Mouse (Mus musculus) layer of hippocampus, adult 18-20 months (tissue): ENCODE measurements around the gene Ugt1a6b. TPM values are rescaled to one million over a fixed set of nuclear protein-coding genes. Genes with fewer than 3 reads are reported as not detected.

Experiments used
- DNase-seq, 2 experiments: peaks; one replicate each; pipeline ENCODE4 v3.0.0; 2022; ENCODE audit warnings: low spot score in 2 of 2
- total RNA-seq, 2 experiments: library from RNA; stranded (reverse); gene quantifications; 2 replicates each; pipeline ENCODE4 v1.2.3; 2021

Ugt1a6b gene
- total RNA-seq, 2 experiments from 2014 or later = not detected

DNA sequence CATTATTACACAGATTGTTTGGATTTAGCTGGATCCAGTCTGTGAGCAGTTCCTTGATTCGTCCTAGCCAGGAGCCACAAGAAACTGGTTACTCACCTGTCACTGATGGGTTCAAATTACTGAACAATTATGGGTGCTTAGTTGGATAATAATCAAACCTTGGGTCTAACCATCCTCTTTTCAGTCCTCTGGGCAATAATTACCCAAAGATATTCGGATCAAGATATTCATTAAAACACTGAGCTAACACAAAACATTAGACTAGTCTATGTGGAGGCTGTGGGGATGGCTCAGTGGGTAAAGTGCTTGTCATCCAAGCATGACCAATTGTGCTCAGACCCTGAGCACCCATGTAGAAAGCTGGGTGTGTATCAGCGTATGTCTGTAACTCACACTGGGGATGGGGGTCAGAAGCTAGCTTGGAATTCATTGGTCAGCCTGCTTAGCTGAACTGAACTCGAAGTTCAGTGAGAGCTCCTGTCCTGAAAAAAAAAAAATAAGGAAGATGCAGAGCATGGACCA lies 132.9 kb downstream of the Ugt1a6b start:
- DNase-seq = no peak

DNA sequence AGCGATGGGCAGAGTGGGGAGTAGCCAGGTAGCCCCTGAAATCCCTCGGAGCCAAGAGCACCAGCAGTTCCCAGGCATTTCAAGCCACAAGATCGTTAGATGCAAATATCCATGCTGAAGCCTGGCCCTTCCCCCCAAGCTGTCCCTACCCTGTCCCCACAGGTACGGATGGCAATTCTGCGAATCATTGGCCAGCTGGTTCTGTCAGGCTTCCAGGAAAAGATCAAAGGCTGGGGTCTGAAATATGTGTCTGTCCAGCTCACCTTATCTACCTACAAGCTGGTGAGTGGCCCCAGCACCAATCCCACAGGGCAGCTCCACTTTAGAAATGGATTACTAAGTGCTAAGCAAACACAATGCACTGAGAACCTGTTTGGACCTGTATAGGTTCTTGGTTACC lies 134.3 kb downstream of the Ugt1a6b start:
- no peak for DNase-seq

DNA sequence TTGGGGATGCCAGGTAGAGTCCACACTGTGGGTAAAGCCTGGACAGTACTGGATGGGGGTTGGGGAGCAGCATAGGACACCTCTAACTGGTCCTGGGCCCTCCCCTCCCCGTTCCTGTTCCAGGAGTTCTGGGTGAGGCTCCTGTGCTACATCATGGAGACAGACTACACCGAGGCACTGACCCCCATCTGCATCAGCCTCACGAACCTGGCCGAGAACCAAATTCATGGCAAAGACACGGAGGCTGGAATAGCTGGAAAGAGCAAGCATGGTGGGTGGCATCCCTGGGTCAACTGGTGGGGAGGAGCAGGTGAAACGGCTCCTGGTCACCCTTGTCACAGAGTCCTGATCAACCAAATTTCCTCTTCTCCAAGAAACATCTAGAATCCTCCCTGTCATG lies 135.7 kb downstream of the Ugt1a6b start:
- no peak for DNase-seq

DNA sequence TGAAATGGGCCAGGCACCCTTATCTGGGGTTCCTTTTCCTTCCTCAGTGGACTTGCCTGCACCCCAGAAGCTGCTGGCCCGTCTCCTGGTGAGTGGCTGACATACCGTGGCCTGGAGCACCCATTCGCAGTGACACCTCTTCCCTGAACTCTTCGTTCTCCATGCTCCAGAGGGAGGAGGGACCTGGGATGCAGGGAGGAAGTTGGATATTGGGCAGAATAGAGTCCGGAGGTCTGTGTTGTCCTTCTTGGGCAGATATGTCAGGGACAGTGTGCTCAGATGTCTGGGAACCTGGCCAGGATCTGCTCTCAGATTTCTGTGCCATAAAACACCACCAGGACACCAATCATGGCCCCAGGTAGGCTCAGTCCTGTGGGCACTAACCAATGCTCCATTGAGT lies 137.0 kb downstream of the Ugt1a6b start:
- no peak for DNase-seq

DNA sequence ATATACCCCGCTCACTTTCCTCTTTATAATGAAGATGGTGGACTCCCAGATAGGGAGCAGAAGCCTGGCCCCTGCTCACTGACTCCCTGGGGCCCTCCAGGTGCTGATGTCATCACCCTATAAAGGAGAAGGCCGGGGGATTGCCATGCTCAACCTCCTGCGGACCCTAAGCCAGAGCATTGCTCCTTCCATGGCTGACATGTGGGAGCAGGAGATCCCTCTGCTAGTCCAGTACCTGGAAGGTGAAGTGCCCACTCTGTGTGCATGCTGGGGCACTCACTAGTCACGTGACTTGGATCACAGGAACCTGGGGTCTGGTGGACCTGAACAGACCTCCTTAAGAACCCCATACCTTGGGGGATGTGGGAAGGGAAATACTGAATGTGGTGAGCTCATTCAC lies 137.5 kb downstream of the Ugt1a6b start:
- no peak for DNase-seq

DNA sequence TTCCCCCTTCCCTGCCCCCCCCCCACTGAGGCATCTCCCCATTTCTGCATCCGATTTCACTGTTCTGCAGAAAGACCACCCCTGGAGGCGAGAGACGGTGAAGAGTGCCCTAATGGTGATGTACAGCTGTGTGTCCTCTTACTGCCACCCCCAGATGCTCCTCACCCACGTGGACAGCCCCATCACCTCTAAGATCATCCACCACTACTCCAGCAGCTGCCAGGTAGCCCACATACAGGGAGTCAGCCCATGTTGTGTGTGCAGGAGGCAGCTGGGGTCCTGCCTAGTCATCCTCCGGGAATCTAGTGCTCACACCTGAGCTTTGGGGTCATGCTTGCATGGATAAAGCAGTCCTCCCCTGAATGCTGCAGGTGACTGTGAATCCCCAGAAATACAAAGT lies 140.8 kb downstream of the Ugt1a6b start:
- DNase-seq = no peak

DNA sequence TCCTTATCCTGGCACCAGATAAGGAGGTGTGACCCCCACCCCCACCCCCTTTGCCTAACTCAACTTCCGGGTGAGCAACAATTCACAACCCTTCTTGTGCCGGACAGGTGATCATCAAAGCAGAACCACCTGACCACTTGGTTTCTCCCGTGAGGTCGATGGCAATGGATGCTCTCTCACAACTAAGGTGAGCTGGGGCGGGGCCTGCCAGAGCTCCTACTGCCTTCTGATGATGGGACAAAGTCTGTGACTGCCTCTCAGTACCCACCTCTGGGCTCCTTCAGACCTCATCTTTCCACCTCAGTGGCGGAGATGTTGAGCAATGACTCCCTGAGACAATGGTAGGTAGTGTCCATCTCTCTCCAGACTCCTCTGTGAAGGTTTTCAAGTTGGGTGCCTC lies 142.8 kb downstream of the Ugt1a6b start:
- DNase-seq = no peak

DNA sequence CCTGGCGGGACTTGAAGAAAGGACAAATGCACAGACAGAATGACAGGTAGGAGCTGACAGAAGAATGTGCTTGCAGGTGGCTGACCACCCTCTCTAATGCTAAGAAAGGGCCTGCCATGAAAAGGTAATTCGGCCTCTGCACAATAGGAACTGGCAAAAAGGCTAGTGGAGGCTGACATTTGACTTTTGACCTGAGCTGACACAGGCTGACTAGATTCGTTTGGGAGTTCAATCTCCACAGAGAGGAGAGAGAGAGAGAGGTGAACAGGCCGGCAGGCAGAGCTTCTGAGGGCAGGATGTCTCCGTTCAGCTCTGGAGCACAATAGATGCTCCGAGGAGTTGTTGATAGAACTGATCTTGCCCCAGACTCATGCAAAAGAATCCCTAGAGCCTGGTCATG lies 143.3 kb downstream of the Ugt1a6b start:
- no peak for DNase-seq

DNA sequence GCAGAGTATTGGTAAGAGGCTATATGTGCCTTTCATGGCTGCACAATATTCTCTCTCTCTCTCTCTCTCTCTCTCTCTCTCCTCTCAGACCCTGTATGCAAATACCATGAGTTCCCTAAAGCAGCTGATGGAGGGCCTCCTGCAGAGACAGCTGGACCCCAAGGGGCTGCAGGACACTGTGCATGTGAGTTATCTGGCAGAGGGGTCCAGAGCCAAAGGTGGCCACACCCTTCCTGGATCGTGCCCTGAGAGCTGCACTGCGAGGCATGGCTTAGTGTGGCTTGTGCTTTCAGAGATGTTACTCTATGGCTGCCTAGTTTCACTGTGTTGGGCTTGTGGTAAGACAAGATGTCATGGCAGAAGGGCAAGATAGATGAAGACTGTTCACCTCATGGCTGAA lies 144.6 kb downstream of the Ugt1a6b start:
- DNase-seq = no peak

DNA sequence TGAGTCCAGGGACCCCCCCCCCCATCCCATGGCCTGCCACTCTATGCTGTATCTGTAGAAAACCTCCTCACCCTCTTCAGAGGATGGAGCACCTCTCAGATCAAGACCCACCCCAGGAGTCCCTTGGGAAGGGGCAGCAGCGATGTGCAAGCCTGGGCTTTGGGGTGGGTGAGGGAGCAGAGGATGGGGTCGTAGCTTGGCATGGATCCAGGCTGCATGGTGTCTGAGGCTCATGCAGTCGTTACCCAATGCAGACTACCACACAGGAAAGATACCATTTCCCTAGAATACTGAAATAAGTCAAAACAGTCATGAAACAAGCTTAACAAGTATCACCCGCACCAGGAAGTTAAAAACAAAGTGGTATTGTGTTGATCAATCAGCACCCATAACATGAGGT lies 145.6 kb downstream of the Ugt1a6b start:
- DNase-seq = no peak

DNA sequence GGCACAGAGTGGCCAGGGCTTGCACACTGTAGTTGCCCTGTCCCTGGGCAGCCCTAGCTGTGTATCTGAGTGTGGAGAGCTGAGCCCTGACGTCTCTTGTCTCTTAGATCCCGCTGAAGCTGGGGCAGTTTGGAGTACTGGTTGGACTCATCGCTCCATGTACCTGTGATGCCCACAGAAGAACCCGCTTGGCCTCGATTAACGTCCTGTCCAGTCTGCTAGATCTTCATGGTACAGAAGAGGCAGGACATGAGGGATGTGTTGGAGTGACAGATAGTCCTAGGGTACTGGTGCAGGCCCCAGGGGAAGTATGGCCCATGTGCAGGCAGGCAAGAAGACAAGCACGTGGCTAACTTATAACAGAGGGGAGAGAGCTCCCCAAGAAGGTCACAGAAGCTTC lies 146.5 kb downstream of the Ugt1a6b start:
- DNase-seq = no peak

DNA sequence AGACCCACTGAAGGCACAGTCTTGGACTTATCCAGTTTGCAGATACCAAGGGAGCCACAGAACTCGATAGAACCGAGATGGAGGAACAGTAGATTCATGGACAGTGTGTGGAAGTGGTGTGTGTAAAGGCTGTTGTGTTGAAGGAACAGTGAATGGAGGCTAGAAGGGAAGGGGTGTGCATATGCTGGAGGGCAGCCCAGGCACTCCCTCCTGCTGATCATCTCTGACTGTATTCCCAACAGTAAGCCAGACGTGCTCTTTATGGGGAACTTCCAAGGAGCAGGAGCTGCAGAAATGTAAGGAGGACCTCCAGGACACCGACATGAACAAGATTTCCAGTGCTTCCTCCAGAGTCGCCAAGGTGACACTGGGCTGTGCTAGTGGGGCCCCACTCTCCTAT lies 147.0 kb downstream of the Ugt1a6b start:
- no peak for DNase-seq

DNA sequence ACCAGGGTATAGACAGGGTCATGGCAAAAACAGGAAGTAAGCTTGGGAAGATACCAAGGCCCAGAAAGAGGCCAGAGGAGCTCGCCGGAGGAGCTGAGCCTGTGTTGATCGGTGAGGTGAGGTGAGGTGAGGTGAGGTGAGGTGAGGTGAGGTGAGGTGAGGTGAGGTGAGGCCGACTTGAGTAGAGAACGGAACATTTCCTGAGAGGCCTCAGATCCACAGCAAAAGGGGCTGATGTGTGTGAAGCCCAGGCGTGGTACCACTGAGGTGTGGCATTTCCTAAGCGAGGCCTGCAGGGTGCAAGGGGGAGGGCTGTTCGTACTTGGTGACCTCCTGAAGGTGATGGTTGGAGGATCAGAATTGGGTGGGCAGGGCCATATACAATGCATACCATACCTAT lies 150.1 kb downstream of the Ugt1a6b start:
- DNase-seq = no peak

DNA sequence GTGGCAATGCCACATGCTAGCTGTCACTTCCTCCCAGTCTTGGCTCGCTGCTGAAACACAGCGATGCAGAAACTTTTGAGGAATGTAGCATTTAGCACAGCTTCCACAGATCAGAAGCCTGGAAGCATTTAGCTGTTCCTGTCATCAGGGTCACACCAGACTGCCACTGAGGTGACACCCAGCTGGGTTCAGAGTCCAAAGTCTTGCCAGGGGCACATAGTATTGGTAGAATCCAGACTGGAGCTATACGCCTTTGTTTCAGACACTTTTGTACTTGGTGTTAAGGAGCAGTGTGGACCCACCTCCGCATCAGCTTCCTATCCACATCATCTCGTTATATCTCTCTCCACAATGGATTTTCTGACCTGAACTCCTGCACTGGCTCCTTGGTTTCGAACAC lies 150.5 kb downstream of the Ugt1a6b start:
- DNase-seq = no peak

DNA sequence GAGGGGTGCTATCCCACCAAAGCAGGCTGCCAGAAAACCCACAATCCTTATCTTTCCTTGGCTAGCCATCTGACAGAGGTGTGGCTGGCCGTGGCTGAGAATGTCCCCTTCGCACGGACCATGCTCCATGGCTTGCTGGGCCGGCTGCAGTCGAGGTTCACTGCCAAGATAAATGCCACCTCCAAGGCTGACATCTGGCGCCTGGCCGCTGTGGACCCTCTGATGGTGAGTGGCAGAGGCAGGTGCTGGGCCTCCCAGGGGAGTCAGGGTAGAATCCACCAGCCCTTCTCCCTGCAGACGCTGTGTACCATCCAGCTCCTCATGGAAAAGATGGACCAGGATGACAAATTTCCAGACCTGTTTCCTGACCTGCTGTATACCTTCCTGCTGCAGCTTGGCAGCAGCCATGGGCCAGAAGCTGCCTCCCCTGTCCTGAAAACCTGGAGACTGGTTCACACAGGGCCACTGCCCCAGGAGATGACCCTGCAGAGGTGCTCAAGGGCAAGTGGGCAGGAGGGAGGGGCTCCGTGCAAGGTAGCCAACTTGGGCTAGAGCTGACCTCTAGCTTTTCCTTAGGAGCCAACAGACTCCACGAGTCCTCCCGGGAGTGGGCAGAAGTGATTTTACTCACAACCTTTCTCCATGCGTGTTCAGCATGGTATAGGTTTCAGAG lies 151.9 kb downstream of the Ugt1a6b start:
- no peak for DNase-seq

DNA sequence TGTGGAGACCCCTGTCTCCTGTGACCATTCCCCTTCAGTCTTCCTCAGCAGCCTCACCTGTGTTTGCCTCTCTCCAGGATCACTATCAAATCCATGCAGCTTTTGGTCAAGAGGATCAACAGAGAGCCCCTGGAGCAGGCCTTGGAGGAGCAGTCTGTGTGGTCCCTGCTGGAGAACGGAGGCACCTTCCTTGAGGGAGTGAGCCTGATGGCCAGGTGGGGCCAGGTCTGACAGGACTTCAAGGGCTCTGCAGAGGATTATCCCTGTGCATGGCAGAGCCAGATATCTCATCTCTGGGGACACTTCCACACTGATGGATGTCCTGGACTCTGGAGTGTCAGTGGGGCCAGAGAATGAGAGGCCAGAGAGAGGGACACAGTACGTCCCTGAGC lies 152.4 kb downstream of the Ugt1a6b start:
- DNase-seq = no peak

DNA sequence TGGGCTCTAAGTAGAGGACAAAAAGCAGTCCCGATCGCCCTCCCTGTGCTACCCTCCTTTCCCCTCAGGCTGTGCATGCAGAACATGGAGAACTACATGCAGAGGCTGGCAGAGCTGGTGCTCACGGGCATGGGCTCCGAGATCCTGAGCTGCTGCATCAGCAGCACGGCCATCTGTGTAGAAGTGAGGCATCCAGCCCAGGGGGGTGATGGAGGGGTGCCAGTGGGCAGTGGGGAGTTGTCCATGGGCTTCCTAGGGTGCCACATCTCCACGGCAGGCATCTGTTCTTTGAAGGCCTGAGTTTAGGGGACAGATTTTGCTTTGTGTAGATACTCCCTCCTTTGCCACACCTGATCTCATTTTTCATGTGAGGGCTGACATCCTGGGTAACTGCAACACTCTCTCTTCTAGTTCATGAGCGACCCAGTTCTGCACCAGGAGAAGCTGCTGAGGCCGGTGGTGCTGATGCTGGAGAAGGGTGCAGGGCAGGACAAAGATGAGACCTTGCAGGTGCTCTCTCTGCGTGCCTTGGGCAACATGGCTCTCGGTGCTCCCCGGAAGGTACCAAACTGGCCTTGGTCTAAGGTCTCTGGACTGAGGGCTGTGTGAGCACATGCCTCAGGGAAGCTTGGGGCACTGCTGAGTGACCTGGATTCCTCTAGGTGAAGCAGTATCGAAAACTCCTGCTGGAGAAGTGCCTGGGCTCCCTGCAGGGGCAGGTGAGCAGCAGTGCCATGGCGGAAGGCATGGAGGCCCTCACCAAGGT lies 153.1 kb downstream of the Ugt1a6b start:
- DNase-seq = no peak

DNA sequence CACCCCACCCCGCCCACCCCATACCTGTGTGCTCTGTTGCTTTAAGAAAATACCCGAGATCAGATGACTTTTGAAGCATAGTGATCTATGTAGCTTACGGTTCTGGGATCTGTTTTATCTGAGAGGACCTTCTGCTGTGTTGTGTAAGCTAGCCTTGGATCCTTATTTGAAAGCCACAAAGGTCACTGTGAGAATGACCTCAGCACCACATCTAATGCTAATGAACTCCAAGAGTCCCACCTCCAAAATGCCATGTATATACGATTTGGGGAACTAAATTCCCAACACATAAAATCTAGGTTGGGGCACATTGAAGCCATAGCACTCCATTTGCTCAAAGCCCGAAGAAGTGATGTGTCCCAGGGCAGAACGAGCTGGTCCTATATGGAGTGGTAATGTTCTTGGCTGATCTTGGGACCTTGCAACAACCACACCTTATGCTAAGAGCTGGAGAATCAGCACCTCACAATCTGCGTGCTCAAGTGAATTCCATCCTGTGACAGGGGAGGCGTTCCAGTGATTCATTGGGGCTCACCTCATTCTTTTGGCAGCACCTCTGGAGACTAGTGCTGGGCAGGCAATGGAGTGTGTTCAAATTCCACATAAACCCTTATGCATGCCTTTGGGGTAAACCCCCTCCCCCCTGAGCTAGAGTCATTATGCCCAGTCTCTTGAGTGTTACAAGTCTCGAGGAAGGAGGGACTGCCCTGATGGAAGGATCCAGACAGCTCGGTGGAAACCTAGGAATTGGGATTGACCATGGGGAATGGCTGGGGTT lies 154.0 kb downstream of the Ugt1a6b start:
- DNase-seq = no peak

DNA sequence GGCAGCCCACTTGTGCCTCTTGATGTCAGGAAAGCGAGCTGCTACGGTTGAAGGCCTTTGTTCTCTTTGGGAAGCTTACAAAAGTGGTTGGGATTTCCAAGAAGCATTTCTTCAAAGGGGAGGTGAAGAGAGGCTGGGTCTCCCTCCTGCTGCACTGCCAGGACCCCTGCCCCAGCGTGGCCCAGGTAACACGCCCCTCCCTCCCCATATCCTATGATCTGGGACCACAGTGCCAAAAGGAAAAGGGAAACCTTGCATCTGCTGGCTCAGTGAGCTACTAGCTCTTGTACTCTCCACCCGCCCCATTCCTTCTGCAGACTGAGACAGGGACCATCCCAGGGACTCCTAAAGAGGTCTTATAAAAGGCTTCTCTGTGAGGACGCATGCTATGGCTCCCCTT lies 154.6 kb downstream of the Ugt1a6b start:
- no peak for DNase-seq

DNA sequence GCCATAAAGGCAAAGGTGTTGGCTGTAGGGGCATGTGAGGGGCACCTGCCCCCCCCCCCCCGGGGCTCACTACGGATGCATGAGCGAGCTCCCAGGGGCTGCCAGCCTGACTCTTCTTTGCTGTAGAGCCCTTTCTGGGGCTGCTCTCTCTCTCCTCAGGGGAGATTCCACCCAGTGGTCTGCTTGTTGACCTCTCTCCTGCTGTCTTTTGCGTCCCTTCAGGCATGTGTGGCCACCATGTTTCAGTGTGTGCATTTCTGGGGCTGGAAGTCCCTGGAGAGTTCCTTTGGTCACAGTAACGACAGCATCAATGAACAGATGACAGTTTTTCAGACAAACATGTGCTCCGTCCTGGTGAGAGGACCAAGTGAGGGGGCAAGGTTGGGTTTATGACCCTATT lies 155.3 kb downstream of the Ugt1a6b start:
- no peak for DNase-seq

DNA sequence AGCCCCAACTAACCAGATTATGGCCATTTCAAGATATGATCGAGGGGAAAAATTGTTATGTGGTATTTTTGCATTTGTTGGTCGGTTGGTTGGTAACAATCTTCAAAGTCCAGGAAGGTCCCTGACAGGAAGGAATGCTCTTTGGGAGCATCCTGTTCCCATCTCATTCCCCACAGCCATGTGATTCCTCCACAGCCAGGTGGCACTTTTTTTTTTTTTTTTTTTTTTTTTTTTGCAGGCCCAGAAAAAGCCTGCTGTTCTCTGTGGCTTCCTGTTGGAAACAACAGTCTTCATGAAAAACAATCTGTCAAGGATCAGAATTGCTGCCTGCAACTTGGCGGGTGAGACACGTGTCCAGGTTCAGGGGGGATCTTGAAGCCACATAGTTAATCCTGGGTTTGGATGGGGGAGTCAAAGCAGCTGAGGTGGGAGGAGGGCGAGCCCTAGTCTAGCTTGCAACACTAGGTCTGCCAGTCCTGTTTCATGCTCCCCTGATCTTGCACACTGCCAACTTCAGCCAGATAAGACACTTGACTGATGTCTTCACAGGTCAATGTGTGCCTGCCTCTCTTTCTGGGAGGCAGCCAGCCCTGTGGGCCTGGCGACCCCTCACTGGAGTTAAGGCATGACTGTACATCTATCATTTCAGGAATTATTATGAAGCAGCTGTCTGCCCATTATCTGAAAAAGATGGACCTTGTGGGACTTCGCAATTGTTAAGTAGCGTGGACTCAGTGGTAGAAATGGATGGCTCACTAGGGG lies 156.0 kb downstream of the Ugt1a6b start:
- DNase-seq = no peak
